Mouse (Mus musculus) gastrocnemius, postnatal 14 days (tissue): ENCODE measurements at regions not wholly inside any gene's neighbourhood (a gene's known extent, or its start where the extent isn't known, plus 50 kb on each side); places are given as distances from the start of the nearest gene placed in this dataset.

Source experiments
- DNase-seq: peaks from one replicate; pipeline ENCODE4 v3.0.0; 2021; ENCODE audit warnings: mixed read lengths
- intact Hi-C: fragments of 180-260 bp; cut with DNase I; formaldehyde crosslinking; loops from one replicate; pipeline ENCODE4 v1.15.1; 2025; ENCODE audit warnings: low total_unique reads

GRCm38 (mm10) chr8:87064250-87064747 is 179.2 kb upstream of the N4bp1 start:
- intact Hi-C loops: no loop called here
- no peak for DNase-seq

GRCm38 (mm10) chr8:87063588-87063987 is 178.5 kb upstream of the N4bp1 start:
- no peak for DNase-seq
- intact Hi-C loops: no loop called here

- peak; percentile 20 for DNase-seq
- intact Hi-C loops: no loop called here
Observed at GRCm38 (mm10) chr8:87049746-87050145, 164.7 kb upstream of the N4bp1 start.

GRCm38 (mm10) chr8:87049196-87049595 is 164.1 kb upstream of the N4bp1 start:
- DNase-seq: no peak
- intact Hi-C loops: no loop called here

- intact Hi-C loops: no loop called here
- DNase-seq: no peak
Observed at GRCm38 (mm10) chr8:87046590-87046989, 161.5 kb upstream of the N4bp1 start.

- intact Hi-C loops: no loop called here
- DNase-seq: no peak
Observed at GRCm38 (mm10) chr8:87043016-87043415, 158.0 kb upstream of the N4bp1 start.

GRCm38 (mm10) chr8:87037620-87038380 is 152.7 kb upstream of the N4bp1 start:
- intact Hi-C loops: no loop called here
- DNase-seq: peak; percentile 5

GRCm38 (mm10) chr8:87035996-87036395 is 150.9 kb upstream of the N4bp1 start:
- intact Hi-C loops: no loop called here
- DNase-seq: no peak

- intact Hi-C loops: no loop called here
- no peak for DNase-seq
Observed at GRCm38 (mm10) chr8:87028171-87028570, 143.1 kb upstream of the N4bp1 start.

- intact Hi-C loops: no loop called here
- no peak for DNase-seq
Observed at GRCm38 (mm10) chr8:87025946-87026345, 140.9 kb upstream of the N4bp1 start.

- no peak for DNase-seq
- intact Hi-C loops: no loop called here
Observed at GRCm38 (mm10) chr8:87019795-87020194, 134.7 kb upstream of the N4bp1 start.

GRCm38 (mm10) chr8:86975546-86975945 is 90.5 kb upstream of the N4bp1 start:
- DNase-seq: no peak

GRCm38 (mm10) chr8:86971736-86972135 is 86.7 kb upstream of the N4bp1 start:
- intact Hi-C loops: no loop called here

More at GRCm38 (mm10) chr8:86975546-86975945, 90.5 kb upstream of the N4bp1 start:
- intact Hi-C loops: no loop called here

GRCm38 (mm10) chr8:86969051-86969450 is 84.0 kb upstream of the N4bp1 start:
- intact Hi-C loops: no loop called here
- no peak for DNase-seq

More at GRCm38 (mm10) chr8:86971736-86972135, 86.7 kb upstream of the N4bp1 start:
- DNase-seq: no peak

- peak; percentile 10 for DNase-seq
- intact Hi-C loops: no loop called here
Observed at GRCm38 (mm10) chr8:86967891-86968311, 82.8 kb upstream of the N4bp1 start.

GRCm38 (mm10) chr8:86961218-86962195 is 76.4 kb upstream of the N4bp1 start:
- intact Hi-C loops: no loop called here
- no peak for DNase-seq
